Mouse (Mus musculus): ENCODE data around the gene Exoc8. TPM values are rescaled to one million over a fixed set of nuclear protein-coding genes. Genes with fewer than 3 reads are reported as not detected.

Exoc8 gene
- polyA plus RNA-seq (2012), result 3.7 and 4.0 TPM in 2 replicates

DNA sequence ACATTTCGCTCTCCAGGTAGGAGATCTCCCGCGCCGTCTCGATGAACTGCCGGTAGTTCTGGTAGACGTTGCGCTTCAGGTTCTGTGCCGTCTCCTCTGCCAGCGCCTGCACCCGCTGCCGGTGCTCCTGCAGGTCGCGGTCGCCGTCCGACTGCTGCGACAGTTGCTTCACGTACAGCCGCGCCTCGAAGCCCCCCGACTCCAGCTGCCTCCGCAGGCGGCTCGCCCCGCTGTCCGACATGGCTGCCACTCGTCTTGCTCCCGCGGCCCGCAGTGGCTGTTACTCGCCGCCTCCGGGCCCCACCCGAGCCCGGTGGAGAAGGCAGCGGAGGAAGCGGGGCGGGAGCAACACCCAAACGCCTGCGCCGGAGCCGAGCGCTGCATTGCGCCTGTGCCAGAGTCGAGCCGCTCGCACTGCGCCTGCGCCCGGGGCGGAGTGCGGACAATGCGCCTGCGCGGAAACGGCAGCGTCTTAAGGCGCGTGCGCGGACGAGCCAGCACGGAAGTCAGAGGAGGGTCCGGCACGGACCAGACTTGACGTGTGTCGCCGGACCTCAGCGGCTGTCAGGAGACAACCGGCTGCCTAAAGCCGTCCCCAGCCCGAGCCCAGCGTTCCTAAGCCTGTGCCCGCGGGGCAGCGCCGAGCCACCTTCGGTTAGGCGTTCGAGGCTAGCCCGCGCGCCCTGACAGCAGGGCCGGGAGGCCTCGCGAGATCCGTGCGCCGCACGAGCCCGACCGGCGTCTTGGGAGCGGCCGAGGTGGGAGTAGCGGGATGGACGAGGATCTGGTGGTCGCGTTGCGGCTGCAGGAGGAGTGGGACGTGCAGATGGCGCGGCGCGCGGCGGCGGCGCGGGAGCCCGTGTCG is at the start of gene Exoc8, which contains the start of gene Sprtn:
Gene Exoc8, minus strand, starts transcription at position 320 of the 865 bp plus-strand sequence.
Gene Sprtn, plus strand, starts transcription at position 501 of the 865 bp plus-strand sequence.

DNA sequence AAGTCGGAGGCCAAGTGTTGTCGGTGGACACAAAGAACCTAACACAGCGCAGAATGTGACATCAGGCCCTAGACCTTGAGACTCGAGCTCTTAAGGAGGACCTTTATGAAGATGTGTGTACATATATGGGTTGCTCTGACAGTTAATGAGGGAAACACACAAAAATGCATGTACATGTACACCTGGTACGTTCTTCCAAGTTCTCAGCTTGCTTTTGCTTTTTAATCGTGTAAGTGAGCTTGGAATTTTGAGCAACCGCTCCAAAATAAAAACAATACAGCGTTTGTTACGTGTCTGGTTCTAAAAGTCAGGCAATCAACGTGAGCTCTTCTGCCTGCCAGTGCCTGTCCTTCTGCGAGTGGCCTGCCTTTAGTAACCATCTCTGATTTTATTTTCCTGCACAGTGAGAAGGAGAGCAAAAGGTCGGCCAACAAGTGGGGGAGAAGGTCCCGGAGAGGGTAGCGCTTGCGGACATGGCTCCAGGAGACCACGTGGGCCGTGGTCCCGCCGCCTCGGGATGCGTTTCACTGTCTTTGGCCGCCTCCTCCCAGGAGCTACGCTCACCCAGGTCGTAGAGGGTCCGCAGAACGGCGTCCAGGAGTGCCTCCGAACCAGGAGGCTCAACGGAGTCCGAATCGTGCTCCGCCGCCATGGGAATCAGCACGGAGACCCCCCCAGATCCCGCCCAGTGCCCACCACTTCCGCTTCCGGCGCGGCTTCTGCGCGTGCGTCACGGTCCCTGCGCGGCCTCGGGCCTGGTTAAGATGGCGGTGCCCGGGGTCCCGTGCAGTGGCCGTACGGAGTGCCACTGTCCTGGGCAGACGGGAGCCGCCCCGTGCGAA is 35.0 kb downstream of the Exoc8 start, which contains the start of the genes Gnpat and 2810004N23Rik:
Gene Gnpat, plus strand, starts transcription at position 713 of the 842 bp plus-strand sequence.
Gene 2810004N23Rik, minus strand, starts transcription at position 800 of the 842 bp plus-strand sequence.

Other genes with a start within 250 kb of the Exoc8 start
- 14.1 and 16.9 TPM in 2 replicates for gene 2310022B05Rik, start 234.3 kb downstream of the Exoc8 start, polyA plus RNA-seq (2012)
- 12.7 and 14.4 TPM in 2 replicates for gene Ttc13, start 175.7 kb downstream of the Exoc8 start, polyA plus RNA-seq (2012)
- 9.0 and 13.0 TPM in 2 replicates for gene Arv1, start 175.6 kb downstream of the Exoc8 start, polyA plus RNA-seq (2012)
- 0.04 TPM in 1 of 2 replicates, not detected in the other for gene Fam89a, start 145.9 kb downstream of the Exoc8 start, polyA plus RNA-seq (2012)
- 0.03 TPM in 1 of 2 replicates, not detected in the other for gene Trim67, start 104.6 kb downstream of the Exoc8 start, polyA plus RNA-seq (2012)
- 79.0 and 88.4 TPM in 2 replicates for gene Gnpat, start 34.7 kb downstream of the Exoc8 start, polyA plus RNA-seq (2012)
- 44.2 and 48.7 TPM in 2 replicates for gene 2810004N23Rik, start 34.6 kb downstream of the Exoc8 start, polyA plus RNA-seq (2012)
- gene Sprtn, start 181 bp upstream of the Exoc8 start, polyA plus RNA-seq (2012), result 10.3 and 12.1 TPM in 2 replicates
- 15.7 and 15.9 TPM in 2 replicates for gene Egln1, start 51.6 kb upstream of the Exoc8 start, polyA plus RNA-seq (2012)
- 25.9 and 26.2 TPM in 2 replicates for gene Tsnax, start 115.3 kb upstream of the Exoc8 start, polyA plus RNA-seq (2012)
- 1.6 and 1.7 TPM in 2 replicates for gene Disc1, start 156.5 kb upstream of the Exoc8 start, polyA plus RNA-seq (2012)

Measured in megakaryocyte-erythroid progenitor cell, adult 5 weeks (primary cell).